Mouse (Mus musculus) erythroblast, embryonic 14.5 days (primary cell): ENCODE data around the gene Zap70. TPM values are rescaled to one million over a fixed set of nuclear protein-coding genes. Genes with fewer than 3 reads are reported as not detected.

Experiments used
- H3K27me3 ChIP-seq: 2 replicates; pipeline ENCODE4 v1.6.1; 2012; ENCODE audit warnings: inconsistent platforms; ENCODE audit not compliant: control insufficient read depth
- H3K36me3 ChIP-seq: 2 replicates; pipeline ENCODE4 v1.6.1; 2012; ENCODE audit warnings: mild to moderate bottlenecking, inconsistent platforms; ENCODE audit not compliant: control insufficient read depth
- H3K4me1 ChIP-seq: 2 replicates; pipeline ENCODE4 v1.6.1; 2012; ENCODE audit warnings: inconsistent platforms; ENCODE audit not compliant: control insufficient read depth
- H3K4me3 ChIP-seq: replicated peaks from 2 replicates; pipeline ENCODE3; 2012; ENCODE audit warnings: moderate library complexity, mild to moderate bottlenecking, inconsistent platforms
- H3K9me3 ChIP-seq: 2 replicates; pipeline ENCODE4 v1.6.1; 2012; ENCODE audit warnings: low read length, inconsistent platforms, mixed read lengths; ENCODE audit not compliant: control insufficient read depth
- GATA1 ChIP-seq: IDR thresholded peaks from 2 replicates; pipeline ENCODE4 v1.6.1; 2012; ENCODE audit warnings: low read length, inconsistent platforms, mixed read lengths
- TAL1 ChIP-seq: IDR thresholded peaks from 3 replicates; pipeline ENCODE4 v1.6.1; 2012; ENCODE audit warnings: low read length, inconsistent platforms, mixed read lengths
- polyA plus RNA-seq: library from polyadenylated mRNA; stranded (reverse); fragments of >175 nt; gene quantifications from 2 replicates; pipeline ENCODE4 v1.2.3, GENCODE M21; 2012

The Zap70 gene
- polyA plus RNA-seq, 1 experiment: not detected

DNA sequence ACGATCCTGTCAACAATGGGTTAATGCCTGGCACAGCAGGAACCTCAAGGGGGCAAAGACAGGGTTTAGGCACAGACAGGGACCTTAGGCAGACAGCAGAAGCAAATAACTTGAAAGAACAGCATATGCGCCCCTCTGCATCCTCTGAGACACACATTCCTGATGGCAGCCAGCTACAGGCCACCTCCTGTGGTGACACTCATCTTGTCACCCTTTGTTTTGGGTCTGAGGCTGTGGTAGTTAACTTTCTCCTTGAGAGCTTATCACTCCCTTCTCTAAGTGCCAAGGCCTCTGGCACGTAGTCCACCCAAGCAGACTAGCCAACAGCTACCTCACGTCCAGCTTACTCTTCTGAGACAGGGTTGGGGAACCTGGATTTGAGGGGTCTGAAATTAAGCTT lies 15.9 kb upstream of the Zap70 start:
- TF ChIP-seq GATA1 (no peak), TAL1 (no peak)
- H3K4me3 ChIP-seq: no peak overlapping the region
- H3K27me3 ChIP-seq: peaks cover 10% of the 10 kb centered on the region
- no peaks in the 10 kb centered on the region for H3K36me3 ChIP-seq
- peaks cover 2% of the 10 kb centered on the region; the same call in 1 of the 2 replicates for H3K4me1 ChIP-seq
- H3K9me3 ChIP-seq: no peaks in the 10 kb centered on the region

DNA sequence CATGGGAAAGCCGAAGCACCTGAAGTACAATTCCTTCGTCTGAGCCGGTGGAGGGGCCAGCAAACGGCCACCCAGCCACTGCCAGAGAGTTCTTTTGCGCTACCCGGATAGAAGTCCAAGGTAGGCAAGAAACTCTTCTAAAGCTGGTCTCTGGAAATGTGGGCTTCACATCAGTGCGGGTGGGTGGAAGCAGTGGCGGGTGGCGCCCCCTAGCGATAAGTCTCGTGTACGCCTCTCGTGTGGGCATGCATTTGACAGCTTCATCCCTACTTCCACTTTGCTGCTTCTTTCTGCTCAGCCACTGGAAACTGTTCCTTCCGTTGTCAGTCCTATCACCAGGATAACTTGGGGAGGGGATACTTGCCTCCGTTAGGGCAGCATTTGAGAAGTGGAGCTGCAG lies 15.1 kb upstream of the Zap70 start:
- TF ChIP-seq TAL1: no peak
- no peak for TF ChIP-seq GATA1
- no peaks in the 10 kb centered on the region for H3K9me3 ChIP-seq
- no peaks in the 10 kb centered on the region for H3K36me3 ChIP-seq
- peaks cover 2% of the 10 kb centered on the region; the same call in 1 of the 2 replicates for H3K4me1 ChIP-seq
- no peak overlapping the region for H3K4me3 ChIP-seq
- peaks cover 8% of the 10 kb centered on the region for H3K27me3 ChIP-seq

DNA sequence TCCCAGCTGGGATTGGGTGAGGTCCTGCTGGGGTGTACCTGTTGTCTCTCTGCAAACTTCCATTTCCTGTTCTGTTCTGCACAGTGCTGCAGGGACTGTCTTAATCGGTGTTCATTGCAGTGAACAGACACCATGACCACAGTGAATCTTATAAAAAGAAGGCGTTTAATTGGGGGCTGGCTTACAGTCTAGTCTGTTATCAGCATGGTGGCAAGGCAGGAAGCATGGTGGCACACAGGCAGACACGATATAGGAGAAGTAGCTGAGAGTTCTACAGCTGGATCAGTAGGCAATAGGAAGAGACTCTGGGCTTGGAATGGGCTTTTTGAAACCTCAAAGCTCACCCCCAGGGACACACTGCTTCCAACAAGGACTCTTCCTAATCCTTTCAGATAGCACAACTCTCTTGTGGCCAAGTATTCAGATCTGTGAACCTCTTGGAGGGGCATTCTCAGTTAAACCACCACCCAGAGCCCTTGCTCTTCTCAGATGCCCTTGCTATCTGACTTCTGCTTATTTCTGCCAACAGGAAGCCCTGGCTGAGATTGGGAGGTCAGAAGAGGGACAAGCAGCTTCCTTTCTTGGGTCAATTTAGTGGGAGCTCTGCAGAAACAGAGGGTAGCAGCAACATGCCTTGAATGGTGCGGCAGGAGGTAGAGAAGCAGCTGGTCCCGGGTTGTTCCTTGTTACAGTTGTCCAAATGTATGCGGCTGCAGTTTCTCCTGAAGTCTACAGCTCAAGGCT lies 7.5 kb upstream of the Zap70 start:
- no peak for TF ChIP-seq GATA1
- no peak for TF ChIP-seq TAL1
- no peak overlapping the region for H3K4me3 ChIP-seq
- no peaks in the 10 kb centered on the region for H3K4me1 ChIP-seq
- no peaks in the 10 kb centered on the region for H3K36me3 ChIP-seq
- no peaks in the 10 kb centered on the region for H3K9me3 ChIP-seq
- H3K27me3 ChIP-seq: no peaks in the 10 kb centered on the region

DNA sequence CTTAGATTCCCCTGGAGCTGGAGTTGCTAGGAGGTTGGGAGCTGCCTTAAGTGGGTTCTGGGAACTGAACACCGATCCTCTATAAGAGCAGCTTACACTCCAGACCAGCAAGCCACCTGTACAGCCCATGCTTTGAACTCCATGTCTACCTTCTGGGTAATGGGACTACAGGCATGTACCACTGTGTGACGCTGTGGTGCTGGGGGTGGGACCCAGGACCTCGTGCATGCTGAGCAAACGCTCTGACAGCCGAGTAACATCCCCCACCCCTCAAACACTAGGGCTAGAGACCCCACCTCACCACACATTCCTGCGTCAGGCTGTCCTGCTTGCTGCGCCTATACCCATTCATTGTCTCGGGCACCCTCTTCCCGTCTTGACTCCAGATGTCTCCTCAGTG lies 3.0 kb upstream of the Zap70 start:
- TF ChIP-seq GATA1 (no peak), TAL1 (no peak)
- H3K27me3 ChIP-seq: no peaks in the 10 kb centered on the region

DNA sequence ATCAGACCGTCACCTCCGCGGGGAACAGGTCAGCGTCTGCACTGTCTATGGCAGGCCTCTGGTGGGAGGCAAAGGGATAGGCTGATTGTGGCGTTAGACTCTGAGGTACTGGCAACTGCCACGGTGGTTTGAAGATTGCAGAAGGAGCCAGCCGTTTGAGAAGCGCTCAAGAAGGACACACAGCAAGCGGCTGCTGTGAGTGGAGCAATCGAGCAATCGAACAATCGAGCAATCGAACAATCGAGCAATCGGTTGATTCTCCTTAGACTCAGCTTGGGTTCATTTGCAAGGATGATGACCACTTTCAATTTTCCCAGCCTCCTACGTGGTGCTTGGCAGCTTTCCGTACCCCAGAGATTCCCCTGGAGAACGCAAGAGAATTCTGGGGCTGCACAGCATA lies 2.5 kb upstream of the Zap70 start:
- no peaks in the 10 kb centered on the region for H3K27me3 ChIP-seq
- TF ChIP-seq GATA1: no peak
- no peak for TF ChIP-seq TAL1

More for the DNA sequence above, 3.0 kb upstream of the Zap70 start:
- H3K4me1 ChIP-seq: no peaks in the 10 kb centered on the region
- H3K9me3 ChIP-seq: no peaks in the 10 kb centered on the region
- no peak overlapping the region for H3K4me3 ChIP-seq
- no peaks in the 10 kb centered on the region for H3K36me3 ChIP-seq

DNA sequence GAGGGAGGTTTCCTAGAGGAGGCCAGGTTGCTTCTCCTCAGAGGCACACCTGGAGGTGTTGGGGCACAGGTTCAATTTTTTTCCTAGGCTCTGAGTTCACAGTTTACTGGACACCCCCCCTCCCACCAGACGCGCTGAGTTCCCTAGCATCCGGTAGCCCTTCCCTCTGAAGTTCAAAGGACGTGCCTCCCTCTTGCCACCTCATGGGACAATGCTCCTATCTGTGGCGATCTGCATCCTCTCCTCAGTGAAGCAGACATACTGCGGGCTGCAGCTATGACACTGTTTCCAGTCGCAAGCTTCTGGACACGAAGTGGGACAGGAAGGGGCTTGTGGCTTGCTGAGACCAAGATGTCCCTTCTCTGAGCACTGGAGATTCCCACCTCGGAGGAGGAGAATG lies 1.2 kb upstream of the Zap70 start:
- Histone ChIP-seq H3K4me1 (no peaks in the 10 kb centered on the region), H3K27me3 (no peaks in the 10 kb centered on the region), H3K4me3 (no peak overlapping the region), H3K9me3 (no peaks in the 10 kb centered on the region), H3K36me3 (no peaks in the 10 kb centered on the region)
- TF ChIP-seq TAL1 (no peak), GATA1 (no peak)

More for the DNA sequence above, 2.5 kb upstream of the Zap70 start:
- Histone ChIP-seq H3K36me3 (no peaks in the 10 kb centered on the region), H3K9me3 (no peaks in the 10 kb centered on the region), H3K4me1 (no peaks in the 10 kb centered on the region), H3K4me3 (no peak overlapping the region)

DNA sequence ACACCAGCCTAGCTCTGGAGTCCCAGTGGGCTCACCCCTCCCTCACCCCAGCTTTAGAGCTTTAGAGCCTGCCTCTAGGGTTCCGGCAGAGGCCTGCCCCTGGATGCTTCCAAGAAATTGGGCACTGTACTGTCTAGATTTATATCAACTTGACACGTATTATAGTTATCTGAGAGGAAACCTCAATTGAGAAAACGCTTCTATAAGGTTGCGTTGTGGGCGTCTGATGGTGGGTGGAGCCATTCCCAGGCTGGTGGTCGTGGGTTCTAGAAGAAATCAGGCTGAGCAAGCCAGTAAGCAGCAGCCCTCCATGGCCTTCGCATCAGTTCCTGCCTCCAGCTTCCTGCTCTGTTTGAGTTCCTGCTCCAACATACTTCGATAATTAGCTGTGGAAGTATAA lies 537 bp upstream of the Zap70 start:
- H3K36me3 ChIP-seq: no peaks in the 10 kb centered on the region
- H3K4me1 ChIP-seq: no peaks in the 10 kb centered on the region
- H3K4me3 ChIP-seq: no peak overlapping the region
- TF ChIP-seq TAL1 (no peak), GATA1 (no peak)
- H3K9me3 ChIP-seq: no peaks in the 10 kb centered on the region
- H3K27me3 ChIP-seq: no peaks in the 10 kb centered on the region

DNA sequence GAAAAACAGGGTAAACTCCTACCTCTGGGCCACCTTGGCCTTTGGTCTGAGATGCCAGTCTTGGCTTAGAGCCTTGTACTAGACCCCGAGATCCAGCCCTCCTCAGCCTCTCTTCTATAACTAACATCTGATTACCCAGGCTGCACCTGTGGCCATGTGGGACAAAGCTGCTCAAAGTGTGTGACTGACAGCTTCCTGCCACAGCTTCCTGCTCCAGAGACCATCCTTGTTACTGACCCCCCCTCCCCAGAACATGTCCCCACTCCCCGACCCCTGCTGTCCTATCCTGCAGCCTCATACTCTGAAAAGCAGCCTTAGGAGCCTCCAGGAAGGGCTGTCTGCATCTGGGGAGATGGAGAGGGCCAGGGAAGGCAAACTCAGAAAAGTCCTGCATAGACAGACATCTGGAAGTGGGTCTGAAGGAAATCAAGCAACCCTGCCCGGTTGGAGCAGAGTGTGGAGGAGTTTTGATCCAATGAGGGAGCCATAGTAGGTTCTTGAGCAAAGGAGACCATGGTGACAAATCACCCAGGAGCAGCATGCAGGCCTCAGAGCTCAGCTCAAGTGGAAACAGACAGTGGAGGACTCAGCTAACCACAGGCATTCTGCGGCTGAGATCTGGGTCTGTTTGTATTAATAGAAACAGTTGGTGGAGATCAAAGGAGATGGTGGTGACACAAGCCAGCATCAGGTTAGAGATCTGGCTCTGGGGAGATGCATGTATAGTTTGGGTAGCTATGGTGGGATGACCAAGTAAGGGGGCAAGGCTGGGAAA lies 5.0 kb downstream of the Zap70 start:
- no peaks in the 10 kb centered on the region for H3K9me3 ChIP-seq
- TF ChIP-seq GATA1 (no peak), TAL1 (no peak)
- no peaks in the 10 kb centered on the region for H3K36me3 ChIP-seq
- peaks cover 9% of the 10 kb centered on the region for H3K27me3 ChIP-seq
- no peak overlapping the region for H3K4me3 ChIP-seq
- H3K4me1 ChIP-seq: peaks cover 4% of the 10 kb centered on the region

DNA sequence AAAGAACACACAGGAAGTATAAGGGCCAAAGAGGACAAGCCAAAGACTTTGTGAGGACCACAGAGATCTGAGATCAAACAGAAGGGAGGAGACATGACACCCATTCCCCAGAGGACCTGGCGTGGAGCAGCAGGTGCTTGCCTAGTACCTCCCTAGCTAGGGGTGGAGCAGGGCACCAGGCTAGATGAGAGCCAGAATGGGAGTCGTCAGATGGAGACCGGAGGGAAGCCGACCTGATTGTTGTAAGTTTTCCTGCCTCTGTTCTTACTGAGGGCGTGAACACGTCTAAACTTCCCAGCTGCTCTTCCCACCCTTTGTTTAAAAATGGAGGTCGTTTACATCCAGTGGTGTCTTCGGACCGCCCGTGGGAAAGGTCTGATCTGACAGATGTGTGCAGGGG lies 5.7 kb downstream of the Zap70 start:
- H3K9me3 ChIP-seq: no peaks in the 10 kb centered on the region
- H3K4me3 ChIP-seq: no peak overlapping the region
- H3K4me1 ChIP-seq: peaks cover 4% of the 10 kb centered on the region
- TF ChIP-seq GATA1: no peak
- no peak for TF ChIP-seq TAL1
- H3K27me3 ChIP-seq: peaks cover 9% of the 10 kb centered on the region
- H3K36me3 ChIP-seq: no peaks in the 10 kb centered on the region
